Mouse (Mus musculus) MEL (cell line): ENCODE results near the gene Gm17606. TPM values are rescaled to one million over a fixed set of nuclear protein-coding genes. Genes with fewer than 3 reads are reported as not detected.

Experiments used
- DNase-seq: peaks from one replicate; pipeline ENCODE4 v3.0.0; 2011; ENCODE audit warnings: low read depth, low spot score
- H3K27ac ChIP-seq: 2 replicates; pipeline ENCODE4 v1.5.1; 2012; ENCODE audit warnings: low read depth, mild to moderate bottlenecking, control low read depth, low read length, moderate library complexity; ENCODE audit not compliant: control insufficient read depth
- H3K27me3 ChIP-seq, 2 experiments: fragments of 150-350 bp in 1 of 2; sonication (generic) in 1 of 2; 2 replicates each; pipeline ENCODE4 v1.6.1; 2012; ENCODE audit warnings: low read length in 2 of 2, mild to moderate bottlenecking in 2 of 2, improper control_type of control experiment in 1 of 2, moderate library complexity in 1 of 2; ENCODE audit not compliant: insufficient read depth in 2 of 2, control insufficient read depth in 1 of 2
- H3K36me3 ChIP-seq, 2 experiments: 2 replicates each; pipeline ENCODE4 v1.6.1; 2012 to 2014; ENCODE audit warnings: low read length in 2 of 2, improper control_type of control experiment in 1 of 2, inconsistent platforms in 1 of 2, mild to moderate bottlenecking in 1 of 2; ENCODE audit not compliant: insufficient read depth in 2 of 2, control insufficient read depth in 1 of 2
- H3K4me1 ChIP-seq, 2 experiments: fragments of 150-350 bp in 1 of 2; sonication (generic) in 1 of 2; 2 replicates each; pipeline ENCODE4 v1.6.1; 2012; ENCODE audit warnings: low read length in 2 of 2, improper control_type of control experiment in 1 of 2, mild to moderate bottlenecking in 1 of 2; ENCODE audit not compliant: insufficient read depth in 2 of 2, control insufficient read depth in 1 of 2
- H3K4me3 ChIP-seq, 2 experiments: fragments of 150-350 bp in 1 of 2; sonication (generic) in 1 of 2; 2 replicates each; pipeline ENCODE4 v1.5.1; 2012; ENCODE audit warnings: low read depth in 2 of 2, low read length in 2 of 2, mild to moderate bottlenecking in 2 of 2, moderate library complexity in 2 of 2, control low read depth in 1 of 2, improper control_type of control experiment in 1 of 2; ENCODE audit not compliant: control insufficient read depth in 1 of 2, insufficient read depth in 1 of 2
- H3K79me2 ChIP-seq: 2 replicates; pipeline ENCODE4 v1.6.1; 2012; ENCODE audit warnings: mild to moderate bottlenecking, low read length, moderate library complexity; ENCODE audit not compliant: control insufficient read depth, poor library complexity, insufficient read depth
- H3K9ac ChIP-seq: 2 replicates; pipeline ENCODE4 v1.6.1; 2012; ENCODE audit warnings: low read depth, mild to moderate bottlenecking, control low read depth, low read length, moderate library complexity; ENCODE audit not compliant: control insufficient read depth, poor library complexity, severe bottlenecking
- H3K9me3 ChIP-seq: fragments of 150-350 bp; sonication (generic); replicated peaks from 2 replicates; pipeline ENCODE4 v1.6.1; 2012; ENCODE audit warnings: mild to moderate bottlenecking, low read length, improper control_type of control experiment, moderate library complexity; ENCODE audit not compliant: insufficient read depth
- BHLHE40 ChIP-seq: IDR thresholded peaks from 2 replicates; pipeline ENCODE4 v1.6.1; 2012; ENCODE audit warnings: low read depth, mild to moderate bottlenecking, inconsistent platforms, low read length, improper control_type of control experiment, borderline replicate concordance
- CHD1 ChIP-seq: IDR thresholded peaks from 2 replicates; pipeline ENCODE4 v1.6.1; 2012; ENCODE audit warnings: low read depth, mild to moderate bottlenecking, inconsistent platforms, low read length, improper control_type of control experiment
- CHD2 ChIP-seq: IDR thresholded peaks from 2 replicates; pipeline ENCODE4 v1.6.1; 2011; ENCODE audit warnings: low read length, improper control_type of control experiment
- E2F4 ChIP-seq: IDR thresholded peaks from 2 replicates; pipeline ENCODE4 v1.6.1; 2011; ENCODE audit warnings: low read depth, low read length, improper control_type of control experiment, borderline replicate concordance
- EP300 ChIP-seq, 2 experiments: IDR thresholded peaks; 2 replicates each; pipeline ENCODE4 v1.6.1; 2011; ENCODE audit warnings: improper control_type of control experiment in 2 of 2, low read length in 2 of 2, low read depth in 1 of 2, mild to moderate bottlenecking in 1 of 2
- ETS1 ChIP-seq: IDR thresholded peaks from 2 replicates; pipeline ENCODE4 v1.6.1; 2012; ENCODE audit warnings: low read depth, mild to moderate bottlenecking, inconsistent platforms, low read length, improper control_type of control experiment, moderate library complexity
- GABPA ChIP-seq: IDR thresholded peaks from 2 replicates; pipeline ENCODE4 v1.6.1; 2012; ENCODE audit warnings: low read depth, mild to moderate bottlenecking, inconsistent platforms, low read length, improper control_type of control experiment, moderate library complexity
- GATA1 ChIP-seq: IDR thresholded peaks from 2 replicates; pipeline ENCODE4 v1.6.1; 2011; ENCODE audit warnings: low read depth, low read length, improper control_type of control experiment
- HCFC1 ChIP-seq: IDR thresholded peaks from 2 replicates; pipeline ENCODE4 v1.6.1; 2012; ENCODE audit warnings: low read depth, mild to moderate bottlenecking, inconsistent platforms, low read length, improper control_type of control experiment, moderate library complexity
- JUND ChIP-seq: IDR thresholded peaks from 2 replicates; pipeline ENCODE4 v1.6.1; 2011; ENCODE audit warnings: low read depth, mild to moderate bottlenecking, improper control_type of control experiment, low read length
- KAT2A ChIP-seq: conservative IDR thresholded peaks from 2 replicates; pipeline ENCODE4 v1.6.1; 2012; ENCODE audit warnings: low read depth, low read length, improper control_type of control experiment, inconsistent platforms
- MXI1 ChIP-seq: IDR thresholded peaks from 2 replicates; pipeline ENCODE4 v1.6.1; 2011; ENCODE audit warnings: mild to moderate bottlenecking, low read depth, low read length, improper control_type of control experiment
- MYC ChIP-seq: IDR thresholded peaks from 2 replicates; pipeline ENCODE4 v1.6.1; 2011; ENCODE audit warnings: low read depth, mild to moderate bottlenecking, low read length, improper control_type of control experiment, moderate library complexity
- NRF1 ChIP-seq: IDR thresholded peaks from 2 replicates; pipeline ENCODE4 v1.6.1; 2014; ENCODE audit warnings: low read depth, mild to moderate bottlenecking, inconsistent platforms, low read length, improper control_type of control experiment, moderate library complexity; ENCODE audit not compliant: poor library complexity, insufficient read depth, severe bottlenecking
- POLR2AphosphoS5 ChIP-seq: IDR thresholded peaks from 2 replicates; pipeline ENCODE4 v1.6.1; 2012; ENCODE audit warnings: low read depth, borderline replicate concordance, mild to moderate bottlenecking, inconsistent platforms, low read length, moderate library complexity, mixed read lengths
- RAD21 ChIP-seq: IDR thresholded peaks from 2 replicates; pipeline ENCODE4 v1.6.1; 2011; ENCODE audit warnings: mild to moderate bottlenecking, low read depth, low read length, improper control_type of control experiment
- RCOR1 ChIP-seq: IDR thresholded peaks from 2 replicates; pipeline ENCODE4 v1.6.1; 2012; ENCODE audit warnings: low read depth, mild to moderate bottlenecking, inconsistent platforms, low read length, improper control_type of control experiment
- SIN3A ChIP-seq: IDR thresholded peaks from 2 replicates; pipeline ENCODE4 v1.6.1; 2012; ENCODE audit warnings: low read length, improper control_type of control experiment, inconsistent platforms
- SMC3 ChIP-seq: IDR thresholded peaks from 2 replicates; pipeline ENCODE4 v1.6.1; 2011; ENCODE audit warnings: low read depth, low read length, improper control_type of control experiment
- TAL1 ChIP-seq: IDR thresholded peaks from 2 replicates; pipeline ENCODE4 v1.6.1; 2012; ENCODE audit warnings: mild to moderate bottlenecking, inconsistent platforms, low read length, moderate library complexity, mixed read lengths
- TBP ChIP-seq: IDR thresholded peaks from 2 replicates; pipeline ENCODE4 v1.8.0; 2011; ENCODE audit warnings: low read depth, low read length, improper control_type of control experiment
- TCF12 ChIP-seq: IDR thresholded peaks from 2 replicates; pipeline ENCODE4 v1.6.1; 2014; ENCODE audit warnings: low read depth, mild to moderate bottlenecking, inconsistent platforms, low read length, improper control_type of control experiment, moderate library complexity
- USF1 ChIP-seq: IDR thresholded peaks from 2 replicates; pipeline ENCODE4 v1.6.1; 2014; ENCODE audit warnings: low read depth, mild to moderate bottlenecking, inconsistent platforms, low read length, improper control_type of control experiment, moderate library complexity
- ZC3H11A ChIP-seq: IDR thresholded peaks from 2 replicates; pipeline ENCODE4 v1.6.1; 2012; ENCODE audit warnings: low read depth, mild to moderate bottlenecking, inconsistent platforms, low read length, improper control_type of control experiment
- ZKSCAN1 ChIP-seq: IDR thresholded peaks from 2 replicates; pipeline ENCODE4 v1.6.1; 2012; ENCODE audit warnings: low read depth, mild to moderate bottlenecking, inconsistent platforms, low read length, improper control_type of control experiment, moderate library complexity
- ZNF384 ChIP-seq: IDR thresholded peaks from 2 replicates; pipeline ENCODE4 v1.6.1; 2012; ENCODE audit warnings: low read depth, mild to moderate bottlenecking, inconsistent platforms, low read length, improper control_type of control experiment
- polyA plus RNA-seq, 2 experiments: library from polyadenylated mRNA; stranded (reverse) in 1 of 2; unstranded in 1 of 2; fragments of >175 nt in 1 of 2; fragments of >200 nt in 1 of 2; gene quantifications; 2 replicates each; pipeline versions ENCODE4 v1.2.1 to v1.2.4; 2012; ENCODE audit warnings: low replicate concordance in 2 of 2, low read depth in 1 of 2; ENCODE audit not compliant: insufficient read length in 2 of 2, insufficient read depth in 1 of 2, missing spikeins in 1 of 2
- total RNA-seq: library from RNA; depleted of rRNA; stranded (reverse); fragments of 300-350 nt; gene quantifications from 2 replicates; pipeline ENCODE4 v1.2.3, GENCODE M21; 2012

Gm17606 gene
- total and polyA plus RNA-seq, 3 experiments = 0.99 TPM; not detected in 2

- DNase-seq = no peak
Measured at GRCm38 (mm10) chr14:54621133-54621532, 19.6 kb upstream of the Gm17606 start, which contains the start of gene Psmb11. Gene Psmb11 (plus strand): TSS chr14:54621433.

GRCm38 (mm10) chr14:54623334-54623733, 17.4 kb upstream of the Gm17606 start:
- peaks cover 0 to 3% of the 10 kb centered on the region in 2 experiments; a peak in 2 of 4 replicates for H3K36me3 ChIP-seq
- TF ChIP-seq SMC3 = no peak
- peak; percentile 44; the same call in 1 of the 2 replicates for TF ChIP-seq GATA1
- TF ChIP-seq EP300 (IDR thresholded peaks at IDR 0.05; ENCODE audit: low read depth in 1 of 2, low read length in 2 of 2) = peak; percentile 36 to 73; a peak in 2 of 4 replicates
- TF ChIP-seq BHLHE40 = peak; percentile 35; the same call in 1 of the 2 replicates
- TF ChIP-seq GABPA = no peak
- peak; percentile 55; the same call in 1 of the 2 replicates for TF ChIP-seq SIN3A
- no peak for TF ChIP-seq ZC3H11A
- TF ChIP-seq ZNF384 = no peak
- peak; percentile 34; the same call in 1 of the 2 replicates for TF ChIP-seq ETS1
- TF ChIP-seq E2F4 = no peak
- TF ChIP-seq HCFC1 = 0 out of 2 replicates have a peak, but pooled peaks have one; percentile 36
- TF ChIP-seq MYC = 0 out of 2 replicates have a peak, but pooled peaks have one; percentile 54
- peak; percentile 87 for TF ChIP-seq RCOR1
- 0 out of 2 replicates have a peak, but pooled peaks have one; percentile 13 for TF ChIP-seq USF1
- TF ChIP-seq ZKSCAN1 = no peak
- TF ChIP-seq, all 39 proteins: peak for 9
- no peak overlapping the region for H3K4me3 ChIP-seq
- H3K9me3 ChIP-seq = no peaks in the 10 kb centered on the region
- H3K27ac ChIP-seq = no peak overlapping the region
- peaks cover 2 to 11% of the 10 kb centered on the region in 2 experiments; a peak in 3 of 4 replicates for H3K4me1 ChIP-seq
- H3K27me3 ChIP-seq = no peaks in the 10 kb centered on the region
- H3K79me2 ChIP-seq = no peaks in the 10 kb centered on the region
- peak; percentile 81 for DNase-seq
- no peak overlapping the region for H3K9ac ChIP-seq

More at GRCm38 (mm10) chr14:54621133-54621532, 19.6 kb upstream of the Gm17606 start, which contains the start of gene Psmb11:
- Histone ChIP-seq H3K9me3 (no peaks in the 10 kb centered on the region), H3K27ac (no peak within 1 kb of the TSS)
- no peak for TF ChIP-seq EP300 (IDR thresholded peaks at IDR 0.05; ENCODE audit: low read depth in 1 of 2, low read length in 2 of 2)
- TF ChIP-seq CHD2 = no peak
- no peak for TF ChIP-seq MXI1
- no peak for TF ChIP-seq TBP
- TF ChIP-seq USF1 = no peak
- TF ChIP-seq E2F4 = no peak
- no peak for TF ChIP-seq TAL1
- TF ChIP-seq TCF12 = no peak
- TF ChIP-seq ZNF384 = no peak
- no peak for TF ChIP-seq POLR2AphosphoS5
- TF ChIP-seq JUND = no peak
- no peak for TF ChIP-seq KAT2A
- TF ChIP-seq CHD1 = no peak
- no peak for TF ChIP-seq NRF1
- no peak for TF ChIP-seq RAD21
- TF ChIP-seq HCFC1 = no peak
- no peak for TF ChIP-seq GABPA
- TF ChIP-seq, all 39 proteins: peak for 0
- H3K79me2 ChIP-seq = peaks cover 14% of the 10 kb centered on the region
- no peak within 1 kb of the TSS for H3K4me3 ChIP-seq
- H3K9ac ChIP-seq = no peak within 1 kb of the TSS
- H3K4me1 ChIP-seq = peaks cover 2 to 13% of the 10 kb centered on the region in 2 experiments; a peak in 3 of 4 replicates
- peaks cover 0 to 9% of the 10 kb centered on the region in 2 experiments; a peak in 2 of 4 replicates for H3K36me3 ChIP-seq
- no peaks in the 10 kb centered on the region for H3K27me3 ChIP-seq
